Mouse (Mus musculus) limb, embryonic 13.5 days (tissue): ENCODE measurements around the gene Camta1. TPM values are rescaled to one million over a fixed set of nuclear protein-coding genes. Genes with fewer than 3 reads are reported as not detected.

Source experiments
- ATAC-seq: fragments of 200-750 bp; cut with Nextera tagmentation; 2 replicates; pipeline ENCODE4 v1.8.0; 2017; ENCODE audit warnings: low read depth, moderate number of reproducible peaks, moderate TSS enrichment; ENCODE audit not compliant: low FRiP score
- H3K27ac ChIP-seq: fragments of 300-500 bp; sonication (generic); 2 replicates; pipeline ENCODE4 v1.5.1; 2015; ENCODE audit warnings: inconsistent platforms, mild to moderate bottlenecking, moderate library complexity
- H3K27me3 ChIP-seq: fragments of 300-500 bp; sonication (generic); 2 replicates; pipeline ENCODE4 v1.6.1; 2015; ENCODE audit warnings: mild to moderate bottlenecking, inconsistent platforms
- H3K36me3 ChIP-seq: fragments of 300-500 bp; sonication (generic); 2 replicates; pipeline ENCODE4 v1.6.1; 2015; ENCODE audit warnings: inconsistent platforms, mild to moderate bottlenecking, moderate library complexity
- H3K4me1 ChIP-seq: fragments of 300-500 bp; sonication (generic); 2 replicates; pipeline ENCODE4 v1.6.1; 2015; ENCODE audit warnings: inconsistent platforms
- H3K4me2 ChIP-seq: fragments of 300-500 bp; sonication (generic); replicated peaks from 2 replicates; pipeline ENCODE4 v1.6.1; 2015; ENCODE audit warnings: inconsistent platforms, mild to moderate bottlenecking, moderate library complexity
- H3K4me3 ChIP-seq: fragments of 300-500 bp; sonication (generic); 2 replicates; pipeline ENCODE4 v1.5.1; 2015; ENCODE audit warnings: moderate library complexity, mild to moderate bottlenecking, inconsistent platforms
- H3K9ac ChIP-seq: fragments of 300-500 bp; sonication (generic); 2 replicates; pipeline ENCODE4 v1.6.1; 2015; ENCODE audit warnings: mild to moderate bottlenecking, inconsistent platforms
- H3K9me3 ChIP-seq: fragments of 300-500 bp; sonication (generic); 2 replicates; pipeline ENCODE4 v1.6.1; 2016; ENCODE audit warnings: inconsistent platforms
- WGBS: fragments of 180-500 bp; shearing (Covaris S2); methylation state at CpG from one replicate; pipeline ENCODE4 v1.1.7; 2015; 5-methylcytosine and 5-hydroxymethylcytosine counted together
- polyA plus RNA-seq: library from polyadenylated mRNA; unstranded; fragments of >200 nt; fragmentation: Nextera tagmentation; extraction: Ambion mirVana; gene quantifications from 2 replicates; pipeline ENCODE4 v1.2.1, GENCODE M21; 2015

Camta1 gene
- polyA plus RNA-seq, 1 experiment from 2014 or later: 93.5 TPM

- Histone ChIP-seq H3K27me3 (no peaks in the 10 kb centered on the region), H3K4me3 (no peak overlapping the region), H3K4me1 (peaks cover 25% of the 10 kb centered on the region), H3K9ac (no peak overlapping the region), H3K9me3 (peaks cover 4% of the 10 kb centered on the region), H3K36me3 (no peaks in the 10 kb centered on the region), H3K27ac (no peak overlapping the region), H3K4me2 (no peak overlapping the region)
- no peak; the same call in 1 of the 2 replicates for ATAC-seq
- WGBS: 19% methylated on average over 9 of the region's 11 CpGs
Observed at GRCm38 (mm10) chr4:151495276-151495882, 366.3 kb downstream of the Camta1 start.

- Histone ChIP-seq H3K4me2 (no peak overlapping the region), H3K27ac (no peak overlapping the region), H3K4me3 (no peak overlapping the region), H3K27me3 (no peaks in the 10 kb centered on the region), H3K36me3 (no peaks in the 10 kb centered on the region), H3K9me3 (no peaks in the 10 kb centered on the region; the same call in 1 of the 2 replicates), H3K9ac (no peak overlapping the region), H3K4me1 (peaks cover 17% of the 10 kb centered on the region)
- WGBS: 84% methylated on average over 10 of the region's 10 CpGs
- ATAC-seq: no peak
Observed at GRCm38 (mm10) chr4:151492786-151493185, 368.9 kb downstream of the Camta1 start.

- H3K36me3 ChIP-seq: no peaks in the 10 kb centered on the region
- H3K27ac ChIP-seq: no peak overlapping the region
- no peaks in the 10 kb centered on the region; the same call in 1 of the 2 replicates for H3K9me3 ChIP-seq
- H3K9ac ChIP-seq: no peak overlapping the region
- H3K27me3 ChIP-seq: peaks cover 19% of the 10 kb centered on the region
- ATAC-seq: no peak
- no peak overlapping the region for H3K4me3 ChIP-seq
- H3K4me1 ChIP-seq: no peaks in the 10 kb centered on the region
- H3K4me2 ChIP-seq: no peak overlapping the region
- WGBS: 52% methylated on average over 8 of the region's 8 CpGs
Observed at GRCm38 (mm10) chr4:151483977-151484313, 377.7 kb downstream of the Camta1 start.

GRCm38 (mm10) chr4:151483299-151483976, 378.2 kb downstream of the Camta1 start:
- ATAC-seq: no peak
- H3K4me3 ChIP-seq: no peak overlapping the region
- 17% methylated on average over 21 of the region's 21 CpGs for WGBS
- no peak overlapping the region for H3K4me2 ChIP-seq
- no peaks in the 10 kb centered on the region for H3K4me1 ChIP-seq
- peaks cover 19% of the 10 kb centered on the region for H3K27me3 ChIP-seq
- H3K36me3 ChIP-seq: no peaks in the 10 kb centered on the region
- no peak overlapping the region for H3K27ac ChIP-seq
- H3K9me3 ChIP-seq: no peaks in the 10 kb centered on the region; the same call in 1 of the 2 replicates
- no peak overlapping the region for H3K9ac ChIP-seq

- H3K9ac ChIP-seq: no peak overlapping the region
- no peak overlapping the region for H3K4me3 ChIP-seq
- 94% methylated on average over 3 of the region's 3 CpGs for WGBS
- no peaks in the 10 kb centered on the region for H3K36me3 ChIP-seq
- H3K27me3 ChIP-seq: peaks cover 19% of the 10 kb centered on the region
- H3K4me1 ChIP-seq: no peaks in the 10 kb centered on the region
- H3K27ac ChIP-seq: no peak overlapping the region
- no peak for ATAC-seq
- H3K9me3 ChIP-seq: no peaks in the 10 kb centered on the region; the same call in 1 of the 2 replicates
- no peak overlapping the region for H3K4me2 ChIP-seq
Observed at GRCm38 (mm10) chr4:151480928-151481327, 380.7 kb downstream of the Camta1 start.

- Histone ChIP-seq H3K4me2 (no peak overlapping the region), H3K36me3 (no peaks in the 10 kb centered on the region), H3K27me3 (peaks cover 6% of the 10 kb centered on the region; the same call in 1 of the 2 replicates), H3K4me3 (no peak overlapping the region), H3K9ac (no peak overlapping the region), H3K27ac (no peak overlapping the region), H3K4me1 (peaks cover 5% of the 10 kb centered on the region; the same call in 1 of the 2 replicates), H3K9me3 (peaks cover 4% of the 10 kb centered on the region; the same call in 1 of the 2 replicates)
- ATAC-seq: no peak
- 91% methylated on average over 6 of the region's 6 CpGs for WGBS
Observed at GRCm38 (mm10) chr4:151477950-151478349, 383.7 kb downstream of the Camta1 start.

- Histone ChIP-seq H3K36me3 (no peaks in the 10 kb centered on the region), H3K9me3 (peaks cover 4% of the 10 kb centered on the region; the same call in 1 of the 2 replicates), H3K4me2 (no peak overlapping the region), H3K27ac (no peak overlapping the region), H3K9ac (no peak overlapping the region), H3K4me3 (no peak overlapping the region), H3K4me1 (peaks cover 5% of the 10 kb centered on the region; the same call in 1 of the 2 replicates), H3K27me3 (peaks cover 5% of the 10 kb centered on the region; the same call in 1 of the 2 replicates)
- WGBS: 86% methylated on average over 16 of the region's 16 CpGs
- no peak for ATAC-seq
Observed at GRCm38 (mm10) chr4:151474895-151475470, 386.7 kb downstream of the Camta1 start.

GRCm38 (mm10) chr4:151471886-151472285, 389.8 kb downstream of the Camta1 start:
- WGBS: 78% methylated on average over 4 of the region's 4 CpGs
- no peak for ATAC-seq
- H3K9me3 ChIP-seq: peaks cover 4% of the 10 kb centered on the region; the same call in 1 of the 2 replicates
- H3K4me2 ChIP-seq: no peak overlapping the region
- H3K4me3 ChIP-seq: no peak overlapping the region
- no peaks in the 10 kb centered on the region for H3K36me3 ChIP-seq
- H3K27me3 ChIP-seq: peaks cover 5% of the 10 kb centered on the region; the same call in 1 of the 2 replicates
- no peak overlapping the region for H3K9ac ChIP-seq
- H3K27ac ChIP-seq: no peak overlapping the region
- H3K4me1 ChIP-seq: peaks cover 5% of the 10 kb centered on the region; the same call in 1 of the 2 replicates

- 86% methylated on average over 5 of the region's 5 CpGs for WGBS
- Histone ChIP-seq H3K27ac (no peak overlapping the region), H3K27me3 (peaks cover 5% of the 10 kb centered on the region; the same call in 1 of the 2 replicates), H3K4me3 (no peak overlapping the region), H3K9me3 (no peaks in the 10 kb centered on the region), H3K4me2 (no peak overlapping the region), H3K36me3 (no peaks in the 10 kb centered on the region), H3K4me1 (peaks cover 12% of the 10 kb centered on the region; the same call in 1 of the 2 replicates), H3K9ac (no peak overlapping the region)
- no peak for ATAC-seq
Observed at GRCm38 (mm10) chr4:151468381-151468780, 393.3 kb downstream of the Camta1 start.

GRCm38 (mm10) chr4:151458686-151459085, 403.0 kb downstream of the Camta1 start:
- no peak for ATAC-seq
- Histone ChIP-seq H3K27me3 (peaks cover 15% of the 10 kb centered on the region; the same call in 1 of the 2 replicates), H3K36me3 (no peaks in the 10 kb centered on the region), H3K27ac (no peak overlapping the region), H3K4me3 (no peak overlapping the region), H3K9ac (no peak overlapping the region), H3K4me1 (no peaks in the 10 kb centered on the region), H3K9me3 (no peaks in the 10 kb centered on the region), H3K4me2 (no peak overlapping the region)
- 78% methylated on average over 11 of the region's 11 CpGs for WGBS

GRCm38 (mm10) chr4:151454611-151455010, 407.1 kb downstream of the Camta1 start:
- no peak overlapping the region for H3K4me3 ChIP-seq
- no peak overlapping the region for H3K27ac ChIP-seq
- WGBS: 80% methylated on average over 3 of the region's 3 CpGs
- H3K9ac ChIP-seq: no peak overlapping the region
- no peaks in the 10 kb centered on the region for H3K9me3 ChIP-seq
- no peak overlapping the region for H3K4me2 ChIP-seq
- H3K27me3 ChIP-seq: peaks cover 29% of the 10 kb centered on the region; the same call in 1 of the 2 replicates
- H3K4me1 ChIP-seq: peaks cover 31% of the 10 kb centered on the region
- no peak for ATAC-seq
- H3K36me3 ChIP-seq: no peaks in the 10 kb centered on the region

GRCm38 (mm10) chr4:151454065-151454464, 407.6 kb downstream of the Camta1 start:
- H3K4me2 ChIP-seq: no peak overlapping the region
- no peak overlapping the region for H3K4me3 ChIP-seq
- no peaks in the 10 kb centered on the region for H3K36me3 ChIP-seq
- WGBS: 76% methylated on average over 3 of the region's 3 CpGs
- H3K4me1 ChIP-seq: peaks cover 36% of the 10 kb centered on the region
- no peak overlapping the region for H3K9ac ChIP-seq
- H3K27ac ChIP-seq: no peak overlapping the region
- ATAC-seq: no peak
- H3K9me3 ChIP-seq: no peaks in the 10 kb centered on the region
- peaks cover 34% of the 10 kb centered on the region; the same call in 1 of the 2 replicates for H3K27me3 ChIP-seq
